Mouse (Mus musculus) stomach, embryonic 15.5 days (tissue): ENCODE measurements at regions not wholly inside any gene's neighbourhood (a gene's known extent, or its start where the extent isn't known, plus 50 kb on each side); places are given as distances from the start of the nearest gene placed in this dataset.

Experiments used
- ATAC-seq: fragments of 200-750 bp; cut with Nextera tagmentation; 2 replicates; pipeline ENCODE4 v1.8.0; 2017; ENCODE audit warnings: low read depth, moderate number of reproducible peaks, moderate TSS enrichment; ENCODE audit not compliant: insufficient read depth, low FRiP score
- H3K27ac ChIP-seq: fragments of 300-500 bp; sonication (generic); 2 replicates; pipeline ENCODE4 v1.5.1; 2015; ENCODE audit warnings: mild to moderate bottlenecking, inconsistent platforms
- H3K27me3 ChIP-seq: fragments of 300-500 bp; sonication (generic); replicated peaks from 2 replicates; pipeline ENCODE4 v1.6.1; 2015; ENCODE audit warnings: inconsistent platforms
- H3K36me3 ChIP-seq: fragments of 300-500 bp; sonication (generic); 2 replicates; pipeline ENCODE4 v1.6.1; 2015; ENCODE audit warnings: inconsistent platforms
- H3K4me1 ChIP-seq: fragments of 300-500 bp; sonication (generic); 2 replicates; pipeline ENCODE4 v1.6.1; 2015; ENCODE audit warnings: inconsistent platforms
- H3K4me2 ChIP-seq: fragments of 300-500 bp; sonication (generic); 2 replicates; pipeline ENCODE4 v1.6.1; 2015; ENCODE audit warnings: mild to moderate bottlenecking, inconsistent platforms
- H3K4me3 ChIP-seq: fragments of 300-500 bp; sonication (generic); replicated peaks from 2 replicates; pipeline ENCODE4 v1.5.1; 2015; ENCODE audit warnings: inconsistent platforms
- H3K9ac ChIP-seq: fragments of 300-500 bp; sonication (generic); 2 replicates; pipeline ENCODE4 v1.6.1; 2015; ENCODE audit warnings: inconsistent platforms
- H3K9me3 ChIP-seq: fragments of 300-500 bp; sonication (generic); 2 replicates; pipeline ENCODE4 v1.6.1; 2016; ENCODE audit warnings: inconsistent platforms
- WGBS: fragments of 180-500 bp; shearing (Covaris S2); methylation state at CpG from one replicate; pipeline ENCODE4 v1.1.7; 2015; 5-methylcytosine and 5-hydroxymethylcytosine counted together

DNA sequence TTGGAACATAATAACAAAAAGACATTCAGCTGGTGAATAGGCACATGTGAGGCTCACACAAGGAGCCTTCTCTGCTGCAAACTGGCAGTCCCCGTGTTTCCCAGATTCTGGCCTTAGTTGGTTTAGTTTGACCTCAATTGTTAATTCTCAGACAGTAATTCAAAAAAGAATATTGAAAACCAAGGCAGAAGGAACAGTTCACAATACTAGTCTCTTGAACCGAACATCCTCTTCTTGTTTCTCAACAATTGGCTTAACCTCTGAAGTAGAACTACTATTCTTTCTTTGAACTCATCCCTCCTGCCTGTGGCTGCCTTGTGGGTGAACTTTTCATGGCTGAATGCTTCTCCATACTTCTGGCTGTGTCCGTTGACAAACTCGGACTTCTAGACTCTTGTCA is 110.4 kb upstream of the Neil3 start:
- no peak overlapping the region for H3K4me2 ChIP-seq
- H3K27me3 ChIP-seq = no peaks in the 10 kb centered on the region
- H3K4me3 ChIP-seq = no peak overlapping the region
- H3K4me1 ChIP-seq = no peaks in the 10 kb centered on the region
- H3K9me3 ChIP-seq = no peaks in the 10 kb centered on the region
- no peak overlapping the region for H3K27ac ChIP-seq
- no peaks in the 10 kb centered on the region for H3K36me3 ChIP-seq
- WGBS = 89% methylated on average over 4 of the region's 4 CpGs
- H3K9ac ChIP-seq = no peak overlapping the region
- ATAC-seq = no peak

- Histone ChIP-seq H3K9me3 (no peaks in the 10 kb centered on the region), H3K36me3 (no peaks in the 10 kb centered on the region)
- ATAC-seq = no peak
Observed at GRCm38 (mm10) chr8:53769211-53769610, 130.3 kb upstream of the Neil3 start.

GRCm38 (mm10) chr8:53775511-53775910 is 136.6 kb upstream of the Neil3 start:
- Histone ChIP-seq H3K4me2 (no peak overlapping the region), H3K4me1 (no peaks in the 10 kb centered on the region), H3K27me3 (no peaks in the 10 kb centered on the region), H3K36me3 (no peaks in the 10 kb centered on the region), H3K9me3 (no peaks in the 10 kb centered on the region), H3K27ac (no peak overlapping the region), H3K4me3 (no peak overlapping the region), H3K9ac (no peak overlapping the region)
- ATAC-seq = no peak

More at GRCm38 (mm10) chr8:53769211-53769610, 130.3 kb upstream of the Neil3 start:
- Histone ChIP-seq H3K4me1 (no peaks in the 10 kb centered on the region), H3K4me3 (no peak overlapping the region), H3K27me3 (no peaks in the 10 kb centered on the region), H3K27ac (no peak overlapping the region), H3K9ac (no peak overlapping the region), H3K4me2 (no peak overlapping the region)

- Histone ChIP-seq H3K4me3 (no peak overlapping the region), H3K27ac (no peak overlapping the region), H3K4me2 (no peak overlapping the region), H3K36me3 (no peaks in the 10 kb centered on the region), H3K4me1 (no peaks in the 10 kb centered on the region), H3K27me3 (no peaks in the 10 kb centered on the region), H3K9ac (no peak overlapping the region), H3K9me3 (no peaks in the 10 kb centered on the region)
- ATAC-seq = no peak
- WGBS = 71% methylated on average over 2 of the region's 2 CpGs
Observed at GRCm38 (mm10) chr8:53780886-53781285, 142.0 kb upstream of the Neil3 start.

DNA sequence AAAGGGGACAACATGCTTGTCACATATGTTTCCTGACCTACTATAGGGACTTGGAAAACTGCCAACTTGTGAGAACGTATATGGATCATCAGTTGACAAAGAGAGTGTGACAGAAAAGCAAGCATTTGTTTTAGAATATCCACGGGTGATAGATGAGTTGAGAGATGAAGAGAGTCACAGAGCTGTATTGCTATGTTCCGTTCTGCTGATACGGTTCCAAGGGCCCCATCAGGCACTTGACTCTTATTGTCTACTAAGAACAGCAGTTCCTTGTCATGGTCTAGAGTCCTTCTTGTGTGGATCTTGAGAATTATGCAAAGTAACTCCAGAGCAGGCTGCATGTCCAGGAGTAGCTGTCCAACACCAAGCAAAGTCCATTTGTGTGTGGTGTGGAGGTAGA is 143.0 kb upstream of the Neil3 start:
- no peak for ATAC-seq
- Histone ChIP-seq H3K36me3 (no peaks in the 10 kb centered on the region), H3K4me2 (no peak overlapping the region), H3K9ac (no peak overlapping the region), H3K4me1 (no peaks in the 10 kb centered on the region), H3K4me3 (no peak overlapping the region), H3K9me3 (no peaks in the 10 kb centered on the region), H3K27me3 (no peaks in the 10 kb centered on the region), H3K27ac (no peak overlapping the region)
- WGBS = 64% methylated on average over 4 of the region's 4 CpGs

DNA sequence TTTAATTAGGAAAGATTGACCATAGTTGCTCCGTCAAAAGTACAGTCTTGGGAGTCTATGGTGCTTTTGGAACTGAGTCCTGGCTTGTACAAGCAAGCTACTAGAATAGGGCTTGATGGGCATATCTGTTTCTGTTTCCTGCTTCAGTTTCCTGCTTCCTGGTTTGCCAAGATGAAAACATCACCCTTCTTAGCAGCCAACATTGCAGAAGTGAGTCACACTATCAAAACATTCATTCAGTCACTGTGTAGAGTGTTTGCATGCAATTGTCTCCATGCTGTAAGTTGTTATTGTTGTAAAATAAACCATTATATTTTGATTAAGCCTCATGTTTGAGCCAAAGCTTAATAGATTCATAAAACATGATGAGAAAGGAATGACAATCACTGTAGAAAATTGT is 149.3 kb upstream of the Neil3 start:
- Histone ChIP-seq H3K4me2 (no peak overlapping the region), H3K9ac (no peak overlapping the region), H3K4me3 (no peak overlapping the region), H3K4me1 (no peaks in the 10 kb centered on the region), H3K27me3 (no peaks in the 10 kb centered on the region), H3K9me3 (no peaks in the 10 kb centered on the region), H3K36me3 (no peaks in the 10 kb centered on the region), H3K27ac (no peak overlapping the region)
- 94% methylated on average over 1 of the region's 1 CpGs for WGBS
- ATAC-seq = no peak

DNA sequence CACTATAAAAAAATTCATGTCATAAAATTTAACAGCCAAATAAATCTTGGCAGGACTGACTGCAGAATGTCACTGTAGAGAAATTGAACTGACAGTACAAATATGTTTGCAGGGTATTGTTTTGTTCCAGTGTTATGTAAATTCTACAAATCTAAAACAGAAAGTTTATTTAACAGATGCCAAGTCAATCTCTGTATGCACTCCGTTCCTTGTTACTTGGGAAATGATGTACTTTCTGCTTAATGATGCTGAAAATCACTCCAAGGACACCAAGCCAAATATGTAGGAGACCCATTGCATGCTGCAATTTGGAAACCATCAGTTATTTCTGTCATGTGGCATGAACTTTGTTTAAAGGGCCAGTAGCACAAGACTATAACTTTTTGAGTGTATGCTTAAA is 182.3 kb upstream of the Neil3 start:
- ATAC-seq = no peak

GRCm38 (mm10) chr8:53827395-53827794 is 188.5 kb upstream of the Neil3 start:
- no peak for ATAC-seq
- no peaks in the 10 kb centered on the region for H3K27me3 ChIP-seq
- no peak overlapping the region for H3K4me3 ChIP-seq
- H3K36me3 ChIP-seq = no peaks in the 10 kb centered on the region
- H3K27ac ChIP-seq = no peak overlapping the region
- no peaks in the 10 kb centered on the region for H3K4me1 ChIP-seq
- H3K9ac ChIP-seq = no peak overlapping the region
- WGBS = 90% methylated on average over 1 of the region's 1 CpGs
- no peak overlapping the region for H3K4me2 ChIP-seq
- H3K9me3 ChIP-seq = no peaks in the 10 kb centered on the region

More for the DNA sequence above, 182.3 kb upstream of the Neil3 start:
- Histone ChIP-seq H3K4me1 (no peaks in the 10 kb centered on the region), H3K36me3 (no peaks in the 10 kb centered on the region), H3K4me3 (no peak overlapping the region), H3K27me3 (no peaks in the 10 kb centered on the region), H3K4me2 (no peak overlapping the region), H3K9me3 (no peaks in the 10 kb centered on the region), H3K27ac (no peak overlapping the region), H3K9ac (no peak overlapping the region)
- 26% methylated on average over 1 of the region's 1 CpGs for WGBS

DNA sequence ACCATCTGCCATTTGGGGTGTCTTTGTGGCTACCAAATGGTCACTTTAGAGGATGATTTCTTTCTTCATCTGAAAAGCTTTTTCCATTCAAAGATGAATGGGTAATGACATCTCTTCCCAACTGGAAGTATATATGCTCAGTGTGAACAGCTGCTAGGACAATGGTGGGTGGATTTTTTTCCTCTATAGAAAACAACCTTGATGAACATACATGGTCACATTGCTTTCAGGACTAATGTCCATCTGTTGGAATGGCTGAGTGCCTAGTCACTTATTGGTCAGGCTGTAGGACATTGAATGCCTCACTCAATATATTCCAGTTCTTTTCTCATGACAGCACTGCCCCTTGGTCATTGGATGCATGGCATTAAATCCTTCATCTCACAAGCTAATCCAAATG is 209.0 kb upstream of the Neil3 start:
- Histone ChIP-seq H3K36me3 (no peaks in the 10 kb centered on the region), H3K9me3 (no peaks in the 10 kb centered on the region), H3K9ac (no peak overlapping the region), H3K4me1 (no peaks in the 10 kb centered on the region), H3K4me2 (no peak overlapping the region), H3K4me3 (no peak overlapping the region), H3K27me3 (no peaks in the 10 kb centered on the region), H3K27ac (no peak overlapping the region)
- no peak for ATAC-seq

GRCm38 (mm10) chr8:53868567-53868966 is 208.8 kb upstream of the Vegfc start:
- WGBS = 66% methylated on average over 1 of the region's 1 CpGs
- ATAC-seq = no peak
- no peak overlapping the region for H3K4me3 ChIP-seq

GRCm38 (mm10) chr8:53869997-53870596 is 207.3 kb upstream of the Vegfc start:
- Histone ChIP-seq H3K4me1 (no peaks in the 10 kb centered on the region), H3K27ac (no peak overlapping the region), H3K4me3 (no peak overlapping the region), H3K4me2 (no peak overlapping the region), H3K9me3 (no peaks in the 10 kb centered on the region), H3K9ac (no peak overlapping the region), H3K27me3 (no peaks in the 10 kb centered on the region), H3K36me3 (no peaks in the 10 kb centered on the region)
- ATAC-seq = no peak
- WGBS = 65% methylated on average over 8 of the region's 8 CpGs

More at GRCm38 (mm10) chr8:53868567-53868966, 208.8 kb upstream of the Vegfc start:
- H3K4me1 ChIP-seq = no peaks in the 10 kb centered on the region
- H3K9ac ChIP-seq = no peak overlapping the region
- no peak overlapping the region for H3K4me2 ChIP-seq
- no peaks in the 10 kb centered on the region for H3K36me3 ChIP-seq
- no peak overlapping the region for H3K27ac ChIP-seq
- no peaks in the 10 kb centered on the region for H3K9me3 ChIP-seq
- no peaks in the 10 kb centered on the region for H3K27me3 ChIP-seq

DNA sequence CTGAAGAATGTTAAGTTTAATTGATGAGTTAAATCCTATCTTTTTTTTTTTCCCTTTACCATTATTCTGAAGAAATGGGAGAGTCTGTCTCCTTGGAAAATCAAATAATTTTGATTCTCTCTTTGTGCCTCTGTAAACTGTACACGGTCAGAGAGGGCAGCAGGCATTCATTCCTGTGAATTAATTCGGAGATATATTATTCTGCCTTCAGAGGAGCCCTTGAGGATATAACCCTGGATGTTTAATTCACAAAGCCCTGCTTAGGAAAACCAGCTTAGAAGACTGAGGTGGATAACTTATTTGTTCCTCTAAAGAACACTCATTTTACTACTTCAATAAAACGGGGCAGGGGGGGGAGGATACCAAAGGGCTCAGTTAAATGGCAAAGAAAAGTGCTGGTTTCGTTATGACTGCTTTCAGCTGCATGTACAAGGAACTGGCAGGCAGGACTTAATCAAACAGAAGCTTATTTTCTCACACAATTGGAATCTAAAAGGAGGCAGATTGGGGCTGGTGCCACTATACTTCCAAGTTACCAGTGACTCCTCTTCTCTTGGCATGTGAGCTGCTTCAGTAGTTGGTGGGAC is 205.3 kb upstream of the Vegfc start:
- H3K4me2 ChIP-seq = no peak overlapping the region
- H3K4me3 ChIP-seq = no peak overlapping the region
- ATAC-seq = no peak
- H3K9ac ChIP-seq = no peak overlapping the region
- no peaks in the 10 kb centered on the region for H3K27me3 ChIP-seq
- H3K4me1 ChIP-seq = no peaks in the 10 kb centered on the region
- no peak overlapping the region for H3K27ac ChIP-seq
- H3K36me3 ChIP-seq = no peaks in the 10 kb centered on the region
- WGBS = 41% methylated on average over 4 of the region's 4 CpGs
- H3K9me3 ChIP-seq = no peaks in the 10 kb centered on the region

DNA sequence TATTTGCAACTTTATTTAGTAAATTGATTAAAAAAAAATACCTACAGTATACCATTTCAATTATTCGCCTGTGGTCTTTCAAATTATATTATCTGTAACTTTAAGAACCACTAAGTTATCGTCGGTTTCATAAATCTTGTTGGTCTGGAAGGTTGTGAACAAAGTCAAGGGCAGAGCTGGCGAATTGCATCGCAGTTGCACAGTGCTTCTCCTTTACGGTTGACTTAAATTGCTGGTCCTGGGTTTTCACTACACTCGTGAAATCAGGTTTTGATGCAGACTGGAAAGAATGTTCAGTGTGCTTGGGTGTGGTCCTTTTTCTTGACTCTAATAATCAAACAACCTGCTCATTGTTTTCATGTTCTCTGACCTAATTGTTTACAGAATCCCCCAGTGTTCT is 198.6 kb upstream of the Vegfc start:
- no peak for ATAC-seq
- H3K4me3 ChIP-seq = no peak overlapping the region
- no peaks in the 10 kb centered on the region for H3K27me3 ChIP-seq
- H3K36me3 ChIP-seq = no peaks in the 10 kb centered on the region
- H3K9ac ChIP-seq = no peak overlapping the region
- H3K9me3 ChIP-seq = no peaks in the 10 kb centered on the region
- H3K27ac ChIP-seq = no peak overlapping the region
- H3K4me1 ChIP-seq = no peaks in the 10 kb centered on the region
- 77% methylated on average over 7 of the region's 7 CpGs for WGBS
- no peak overlapping the region for H3K4me2 ChIP-seq
